Mouse (Mus musculus): Measurements from ENCODE around the gene Rwdd3. TPM values are rescaled to one million over a fixed set of nuclear protein-coding genes. Genes with fewer than 3 reads are reported as not detected.
A peak's percentile ranks its signal among the peaks of the same experiment; 100 is the strongest.

Gene Rwdd3
- polyA plus RNA-seq, 1 experiment from 2014 or later, result 4.0 TPM

GRCm38 (mm10) chr3:121107481-121107880 lies 64.0 kb downstream of the Rwdd3 start:
- Histone ChIP-seq H3K4me1 (replicated peaks) (peaks cover 10% of the 10 kb centered on the region), H3K27ac (replicated peaks) (no peak overlapping the region), H3K9me3 (no peaks in the 10 kb centered on the region), H3K4me2 (no peak overlapping the region), H3K4me3 (no peak overlapping the region), H3K27me3 (no peaks in the 10 kb centered on the region), H3K36me3 (no peaks in the 10 kb centered on the region), H3K9ac (no peak overlapping the region)
- 87% methylated on average over 6 of the region's 6 CpGs for WGBS
- ATAC-seq (ENCODE audit: low read depth), result no peak

GRCm38 (mm10) chr3:121105408-121105708 lies 66.1 kb downstream of the Rwdd3 start:
- no peaks in the 10 kb centered on the region for H3K27me3 ChIP-seq
- peak overlapping the region; percentile 49 for H3K4me2 ChIP-seq
- peak; percentile 21; the same call in 1 of the 2 replicates for ATAC-seq (ENCODE audit: low read depth)
- H3K9me3 ChIP-seq, result no peaks in the 10 kb centered on the region
- 66% methylated on average over 5 of the region's 5 CpGs for WGBS
- H3K36me3 ChIP-seq, result no peaks in the 10 kb centered on the region
- H3K27ac ChIP-seq (replicated peaks), result no peak overlapping the region
- peaks cover 10% of the 10 kb centered on the region for H3K4me1 ChIP-seq (replicated peaks)
- 0 out of 2 replicates have a peak overlapping the region, but pooled peaks have one; percentile 24 for H3K4me3 ChIP-seq
- H3K9ac ChIP-seq, result 0 out of 2 replicates have a peak overlapping the region, but pooled peaks have one; percentile 38

Other genes with a start within 250 kb of the Rwdd3 start
- gene Tmem56, start 111.4 kb upstream of the Rwdd3 start, polyA plus RNA-seq (2015; fragmentation: Nextera tagmentation; extraction: Ambion mirVana), result 1.4 and 1.6 TPM in 2 replicates
- 37.9 and 39.3 TPM in 2 replicates for gene Alg14, start 120.1 kb upstream of the Rwdd3 start, polyA plus RNA-seq (2015; fragmentation: Nextera tagmentation; extraction: Ambion mirVana)

Measured in neural tube, embryonic 13.5 days (tissue).